Mouse (Mus musculus) embryonic facial prominence, embryonic 12.5 days (tissue): ENCODE data around the gene Tanc2. TPM values are rescaled to one million over a fixed set of nuclear protein-coding genes. Genes with fewer than 3 reads are reported as not detected.

ENCODE experiments used
- ATAC-seq: fragments of 200-750 bp; cut with Nextera tagmentation; 2 replicates; pipeline ENCODE4 v1.8.0; 2017; ENCODE audit not compliant: insufficient number of reproducible peaks, insufficient read depth, low FRiP score, low TSS enrichment
- H3K27ac ChIP-seq: fragments of 300-500 bp; sonication (generic); 2 replicates; pipeline ENCODE4 v1.5.1; 2016; ENCODE audit warnings: mild to moderate bottlenecking
- H3K27me3 ChIP-seq: fragments of 300-500 bp; sonication (generic); 2 replicates; pipeline ENCODE4 v1.6.1; 2016; ENCODE audit warnings: mild to moderate bottlenecking, moderate library complexity
- H3K36me3 ChIP-seq: fragments of 300-500 bp; sonication (generic); 2 replicates; pipeline ENCODE4 v1.6.1; 2016; ENCODE audit warnings: mild to moderate bottlenecking
- H3K4me1 ChIP-seq: fragments of 300-500 bp; sonication (generic); 2 replicates; pipeline ENCODE4 v1.6.1; 2016
- H3K4me2 ChIP-seq: fragments of 300-500 bp; sonication (generic); replicated peaks from 2 replicates; pipeline ENCODE4 v1.6.1; 2016; ENCODE audit warnings: mild to moderate bottlenecking, moderate library complexity
- H3K4me3 ChIP-seq: fragments of 300-500 bp; sonication (generic); 2 replicates; pipeline ENCODE4 v1.5.1; 2016; ENCODE audit warnings: mild to moderate bottlenecking
- H3K9ac ChIP-seq: fragments of 300-500 bp; sonication (generic); 2 replicates; pipeline ENCODE4 v1.6.1; 2016; ENCODE audit warnings: mild to moderate bottlenecking, moderate library complexity
- H3K9me3 ChIP-seq: fragments of 300-500 bp; sonication (generic); 2 replicates; pipeline ENCODE4 v1.6.1; 2016; ENCODE audit warnings: mild to moderate bottlenecking, moderate library complexity
- WGBS: fragments of 180-500 bp; shearing (Covaris S2); methylation state at CpG from one replicate; pipeline ENCODE4 v1.1.7; 2016; 5-methylcytosine and 5-hydroxymethylcytosine counted together
- polyA plus RNA-seq: library from polyadenylated mRNA; unstranded; fragments of >200 nt; fragmentation: Nextera tagmentation; extraction: Ambion mirVana; gene quantifications from 2 replicates; pipeline ENCODE4 v1.2.1, GENCODE M21; 2016

Gene Tanc2
- polyA plus RNA-seq: 11.4 and 12.9 TPM in 2 replicates

DNA sequence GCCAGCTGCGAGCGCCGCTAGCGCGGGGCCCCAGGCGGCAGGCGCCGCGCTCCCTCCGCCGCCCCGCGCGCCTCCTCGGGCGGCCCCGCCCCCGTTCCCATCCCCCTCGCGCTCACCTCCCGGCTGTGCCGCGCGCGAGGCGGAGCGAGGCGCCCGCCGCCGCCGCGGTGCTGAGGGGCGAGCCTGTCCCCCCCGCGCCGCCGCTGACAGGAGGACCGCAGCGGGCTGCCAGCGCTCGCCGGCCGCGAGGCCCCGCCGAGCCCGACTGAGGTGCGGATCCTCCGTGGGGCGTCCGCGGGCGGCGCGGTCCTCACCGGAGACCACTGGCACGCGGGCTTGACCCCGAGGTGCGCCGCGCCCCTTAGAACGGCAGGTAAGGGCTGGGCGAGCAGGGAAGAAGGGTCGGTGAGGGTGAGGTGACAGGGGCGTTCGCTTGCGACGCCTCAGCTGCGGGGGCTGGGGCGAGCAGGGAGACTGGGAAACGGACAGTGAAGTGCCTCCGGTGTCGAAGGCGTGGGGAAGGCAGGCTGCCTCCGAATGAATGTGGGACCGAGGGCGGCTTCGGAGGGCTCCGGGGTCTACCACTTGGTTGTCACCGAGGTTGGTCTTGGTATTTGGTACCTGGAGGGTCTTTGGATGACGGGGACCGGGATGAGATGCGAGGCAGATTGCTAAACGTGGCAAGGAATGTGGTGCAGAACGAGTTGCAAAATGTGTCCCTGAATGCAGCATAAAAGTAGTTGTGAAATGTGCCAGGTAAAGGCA is at the start of gene Tanc2:
TSS of gene Tanc2 (plus strand) at position 110 of the 765 bp plus-strand sequence.
- Histone ChIP-seq H3K36me3 (no peaks in the 10 kb centered on the region), H3K27ac (peak within 1 kb of the TSS; percentile 91), H3K27me3 (no peaks in the 10 kb centered on the region), H3K4me3 (peak within 1 kb of the TSS; percentile 84), H3K9me3 (no peaks in the 10 kb centered on the region), H3K9ac (peak within 1 kb of the TSS; percentile 94), H3K4me2 (peak within 1 kb of the TSS; percentile 83), H3K4me1 (peaks cover 3% of the 10 kb centered on the region)
- peak; percentile 81 for ATAC-seq
- WGBS: 0% methylated on average over 44 of the region's 87 CpGs

DNA sequence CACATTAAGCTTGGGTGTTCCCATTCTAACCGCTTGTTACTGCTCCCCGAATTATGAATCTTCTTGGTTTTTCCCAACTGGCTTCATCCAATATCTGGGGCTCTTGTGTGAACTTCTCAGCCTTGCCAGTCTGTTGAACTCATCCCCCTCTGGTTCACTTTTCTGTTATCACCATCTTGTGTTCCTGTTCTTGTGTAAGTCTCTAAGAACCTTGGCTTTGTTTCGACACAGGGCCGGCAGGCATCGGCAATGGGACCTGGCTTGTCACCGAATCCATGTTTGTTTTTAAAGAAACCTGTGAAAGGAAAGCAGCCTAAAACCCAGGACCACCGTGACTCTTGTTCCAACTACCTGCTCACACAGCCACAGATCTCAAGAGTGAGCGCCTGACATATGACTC is 49.0 kb upstream of the Tanc2 start:
- H3K4me2 ChIP-seq: no peak overlapping the region
- H3K4me3 ChIP-seq: no peak overlapping the region
- no peak overlapping the region for H3K27ac ChIP-seq
- no peak overlapping the region for H3K9ac ChIP-seq
- 76% methylated on average over 8 of the region's 8 CpGs for WGBS
- peaks cover 8% of the 10 kb centered on the region; the same call in 1 of the 2 replicates for H3K4me1 ChIP-seq
- no peaks in the 10 kb centered on the region for H3K27me3 ChIP-seq
- H3K9me3 ChIP-seq: no peaks in the 10 kb centered on the region
- ATAC-seq: no peak
- H3K36me3 ChIP-seq: no peaks in the 10 kb centered on the region

DNA sequence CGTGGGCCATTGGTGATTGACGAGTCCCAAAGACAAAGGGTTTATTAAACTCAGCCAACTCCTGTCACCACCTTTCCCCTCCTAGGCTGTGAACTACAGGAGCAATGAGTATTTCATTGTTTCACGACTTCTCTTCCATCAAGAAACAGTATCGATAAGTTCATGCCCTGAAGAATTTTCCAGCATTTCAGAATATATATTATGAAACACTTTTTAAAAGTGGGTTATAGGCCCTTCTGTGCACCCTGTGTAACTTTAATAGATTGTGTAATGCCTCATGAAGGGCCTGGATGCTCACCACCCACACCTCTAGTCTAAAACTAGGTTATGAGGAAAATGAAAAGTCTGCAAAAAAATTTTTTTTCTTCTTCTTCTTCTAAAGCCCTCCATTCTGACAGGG is 48.4 kb upstream of the Tanc2 start:
- H3K4me2 ChIP-seq: no peak overlapping the region
- ATAC-seq: no peak
- no peaks in the 10 kb centered on the region for H3K27me3 ChIP-seq
- H3K9me3 ChIP-seq: no peaks in the 10 kb centered on the region
- H3K9ac ChIP-seq: no peak overlapping the region
- no peaks in the 10 kb centered on the region for H3K36me3 ChIP-seq
- peaks cover 12% of the 10 kb centered on the region; the same call in 1 of the 2 replicates for H3K4me1 ChIP-seq
- H3K27ac ChIP-seq: no peak overlapping the region
- WGBS: 70% methylated on average over 4 of the region's 4 CpGs
- H3K4me3 ChIP-seq: no peak overlapping the region

DNA sequence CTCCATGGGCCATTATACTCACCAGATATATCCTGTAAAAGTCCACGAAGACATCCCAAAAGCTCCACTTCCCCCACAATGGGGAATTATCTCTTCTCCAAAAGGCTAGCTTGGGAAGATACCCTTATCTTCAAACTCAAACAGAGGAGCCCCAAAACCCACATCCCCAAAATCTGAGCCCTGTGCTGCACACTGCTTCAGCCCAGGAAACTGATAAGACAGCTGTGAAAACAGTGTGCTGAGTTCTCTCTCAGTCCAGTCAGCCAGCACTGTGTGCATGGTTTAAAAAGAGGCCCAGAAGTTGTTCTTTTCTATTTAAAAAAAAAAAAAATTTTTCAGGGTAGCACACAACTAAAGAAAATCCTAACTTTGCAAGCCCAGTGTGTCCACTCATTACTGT is 47.7 kb upstream of the Tanc2 start:
- no peak for ATAC-seq
- no peak overlapping the region for H3K4me2 ChIP-seq
- WGBS: 40% methylated on average over 1 of the region's 1 CpGs

DNA sequence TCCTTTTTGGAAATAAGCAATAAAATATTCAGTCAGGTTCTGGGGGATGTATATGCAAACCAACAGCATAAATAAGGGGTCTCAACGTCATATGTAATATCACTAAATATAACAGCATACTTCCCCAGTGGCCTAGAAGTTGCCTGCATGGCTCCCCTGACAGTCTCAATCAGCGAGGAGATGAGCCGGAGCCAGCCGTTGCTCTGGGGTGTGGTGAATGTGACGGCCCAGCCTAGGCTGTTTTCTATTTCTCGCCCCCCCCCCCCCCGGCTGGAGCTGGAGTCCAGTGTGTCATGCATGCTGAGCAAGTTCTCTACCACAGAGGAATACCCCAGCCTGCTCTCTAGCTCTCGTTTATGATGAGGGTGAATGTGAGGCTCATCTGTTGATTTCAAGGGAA is 44.0 kb upstream of the Tanc2 start:
- Histone ChIP-seq H3K4me1 (peaks cover 25% of the 10 kb centered on the region; the same call in 1 of the 2 replicates), H3K27me3 (no peaks in the 10 kb centered on the region), H3K27ac (no peak overlapping the region), H3K9me3 (no peaks in the 10 kb centered on the region), H3K9ac (no peak overlapping the region), H3K4me3 (no peak overlapping the region), H3K36me3 (no peaks in the 10 kb centered on the region), H3K4me2 (no peak overlapping the region)
- ATAC-seq: no peak
- WGBS: 30% methylated on average over 8 of the region's 8 CpGs

More for the DNA sequence above, 47.7 kb upstream of the Tanc2 start:
- no peak overlapping the region for H3K27ac ChIP-seq
- H3K9me3 ChIP-seq: no peaks in the 10 kb centered on the region
- no peak overlapping the region for H3K9ac ChIP-seq
- peaks cover 16% of the 10 kb centered on the region; the same call in 1 of the 2 replicates for H3K4me1 ChIP-seq
- no peaks in the 10 kb centered on the region for H3K36me3 ChIP-seq
- no peaks in the 10 kb centered on the region for H3K27me3 ChIP-seq
- H3K4me3 ChIP-seq: no peak overlapping the region

DNA sequence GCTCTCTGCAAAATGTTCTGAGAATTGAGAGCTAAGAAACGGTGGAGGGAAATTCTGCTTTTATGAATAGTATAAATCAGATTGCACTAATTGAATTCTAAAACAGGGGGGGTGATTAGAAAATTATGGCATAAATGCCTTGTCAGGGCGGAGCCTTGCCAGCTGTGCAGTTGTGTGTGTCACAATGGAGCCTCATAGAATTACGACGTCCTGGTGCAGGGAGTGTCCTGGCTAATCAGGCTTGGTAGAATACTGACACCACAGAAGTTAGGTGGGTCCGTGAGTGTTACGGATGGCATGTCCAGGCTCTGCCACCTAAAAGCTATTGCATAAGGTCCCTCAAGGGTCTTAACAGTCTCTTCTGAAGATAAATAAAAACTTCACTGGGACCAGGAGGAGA is 43.4 kb upstream of the Tanc2 start:
- H3K9me3 ChIP-seq: no peaks in the 10 kb centered on the region
- H3K27ac ChIP-seq: no peak overlapping the region
- 65% methylated on average over 6 of the region's 6 CpGs for WGBS
- no peak overlapping the region for H3K9ac ChIP-seq
- H3K27me3 ChIP-seq: no peaks in the 10 kb centered on the region
- peaks cover 25% of the 10 kb centered on the region; the same call in 1 of the 2 replicates for H3K4me1 ChIP-seq
- H3K4me3 ChIP-seq: no peak overlapping the region
- H3K4me2 ChIP-seq: no peak overlapping the region
- H3K36me3 ChIP-seq: no peaks in the 10 kb centered on the region
- ATAC-seq: no peak

DNA sequence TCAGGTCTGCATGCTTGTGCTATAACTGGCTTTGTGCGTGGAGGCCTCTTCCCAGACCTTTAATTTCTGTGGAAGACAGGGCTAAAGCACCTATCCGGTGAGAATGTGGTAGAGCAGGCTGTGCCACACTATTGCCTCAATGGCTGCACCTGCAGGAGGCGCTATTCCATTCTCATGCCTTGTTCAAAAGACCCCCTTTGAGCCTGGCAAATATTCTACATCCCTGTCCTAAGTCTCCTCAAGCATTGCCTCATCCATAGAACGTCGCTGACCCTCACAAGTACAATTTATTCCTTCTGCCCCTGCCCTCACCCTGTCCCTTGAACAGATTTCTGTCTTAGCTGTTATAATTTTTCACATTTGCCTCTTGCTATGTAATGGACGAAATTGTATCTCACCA is 41.4 kb upstream of the Tanc2 start:
- ATAC-seq: no peak
- no peak overlapping the region for H3K9ac ChIP-seq
- H3K4me3 ChIP-seq: no peak overlapping the region
- H3K36me3 ChIP-seq: no peaks in the 10 kb centered on the region
- H3K9me3 ChIP-seq: no peaks in the 10 kb centered on the region
- peaks cover 26% of the 10 kb centered on the region for H3K4me1 ChIP-seq
- H3K4me2 ChIP-seq: no peak overlapping the region
- WGBS: 80% methylated on average over 6 of the region's 6 CpGs
- H3K27me3 ChIP-seq: no peaks in the 10 kb centered on the region
- no peak overlapping the region for H3K27ac ChIP-seq

DNA sequence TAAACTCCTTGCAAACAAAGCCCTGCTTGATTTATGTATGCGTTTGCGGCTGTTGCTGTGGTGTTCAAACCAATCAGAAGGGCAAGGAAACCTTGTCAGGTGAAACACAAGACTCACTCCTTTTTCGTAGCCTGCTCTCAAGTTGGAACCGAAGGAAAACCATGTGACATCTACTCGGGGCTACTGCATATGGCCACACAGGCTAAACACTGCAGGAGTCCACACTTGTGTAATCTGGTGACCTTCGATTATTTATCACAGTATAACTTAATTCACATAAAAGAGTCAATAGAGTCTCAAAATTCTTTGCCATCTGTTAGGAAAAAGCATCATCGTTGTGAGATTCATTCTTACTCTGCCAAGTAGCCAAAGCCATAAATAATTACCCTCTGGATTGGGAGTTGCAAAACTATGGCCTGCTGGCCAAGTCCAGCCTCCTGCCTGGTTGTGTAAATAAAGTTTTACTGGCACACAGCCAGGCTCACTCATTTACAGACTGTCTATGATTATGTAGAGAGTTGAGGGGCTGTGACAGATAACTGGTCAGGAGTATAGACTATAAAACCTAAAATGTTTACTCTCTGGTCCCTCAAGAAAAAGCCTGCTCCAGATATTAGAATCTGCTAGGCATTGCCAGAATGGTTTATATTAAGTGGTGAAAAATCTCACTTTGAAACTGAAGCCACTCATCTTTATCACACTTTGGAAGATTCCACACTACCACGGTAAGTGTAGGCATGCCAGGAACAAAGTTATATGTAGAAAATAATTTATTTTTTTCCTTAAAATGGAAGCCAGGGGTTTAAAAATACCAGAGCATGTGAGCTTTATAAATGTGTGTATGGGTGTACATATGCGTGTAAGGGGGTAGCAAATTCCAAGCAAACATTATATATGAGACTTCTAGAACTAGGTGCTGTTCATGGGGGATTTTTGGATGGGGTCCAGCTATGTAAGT is 40.3 kb upstream of the Tanc2 start:
- Histone ChIP-seq H3K4me3 (no peak overlapping the region), H3K9me3 (no peaks in the 10 kb centered on the region), H3K36me3 (no peaks in the 10 kb centered on the region), H3K27me3 (no peaks in the 10 kb centered on the region), H3K27ac (no peak overlapping the region), H3K9ac (no peak overlapping the region), H3K4me1 (peaks cover 26% of the 10 kb centered on the region), H3K4me2 (no peak overlapping the region)
- no peak for ATAC-seq
- WGBS: 85% methylated on average over 9 of the region's 9 CpGs

DNA sequence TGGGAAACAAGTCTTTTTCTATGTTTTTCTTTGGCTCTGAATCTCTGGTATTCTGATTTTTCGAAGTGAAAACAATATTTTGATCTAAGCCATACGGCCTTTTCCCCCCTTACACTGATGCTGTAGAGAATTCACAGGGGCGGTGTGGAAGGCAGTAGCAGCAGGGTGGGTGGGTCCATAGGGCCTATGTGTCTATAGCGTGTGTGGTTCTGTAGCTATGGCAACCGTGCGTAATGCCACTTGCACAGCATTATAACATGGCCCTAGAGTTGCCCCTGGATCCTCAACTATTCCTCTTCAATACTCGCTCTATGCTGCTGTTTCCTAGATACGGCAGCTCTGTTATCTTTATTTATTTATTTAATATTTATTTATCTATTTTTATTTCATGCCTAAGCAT is 32.5 kb upstream of the Tanc2 start:
- Histone ChIP-seq H3K9me3 (no peaks in the 10 kb centered on the region), H3K27ac (no peak overlapping the region), H3K27me3 (no peaks in the 10 kb centered on the region), H3K36me3 (no peaks in the 10 kb centered on the region), H3K4me2 (no peak overlapping the region), H3K9ac (no peak overlapping the region), H3K4me1 (peaks cover 7% of the 10 kb centered on the region), H3K4me3 (no peak overlapping the region)
- ATAC-seq: no peak
- 70% methylated on average over 8 of the region's 8 CpGs for WGBS

DNA sequence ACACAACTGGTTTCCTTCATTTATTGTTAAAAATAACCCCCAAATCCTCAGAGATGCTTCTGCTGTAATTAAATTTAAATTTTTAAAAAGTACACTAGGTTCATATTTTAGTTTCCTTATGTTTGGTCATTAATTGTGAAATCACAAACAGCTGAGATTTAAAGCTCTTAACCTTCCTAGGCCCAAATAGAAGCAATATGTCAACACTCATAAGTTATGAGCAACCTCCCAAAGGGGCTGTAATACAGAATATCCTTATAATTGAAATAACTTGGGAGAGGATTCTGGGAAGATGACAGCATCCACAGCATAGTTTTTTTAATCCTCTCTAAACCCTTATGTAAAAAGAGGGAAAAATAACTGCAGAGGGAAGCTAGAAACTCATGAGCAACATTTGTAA is 31.7 kb upstream of the Tanc2 start:
- no peak for ATAC-seq
- Histone ChIP-seq H3K4me3 (no peak overlapping the region), H3K9ac (no peak overlapping the region), H3K4me1 (peaks cover 4% of the 10 kb centered on the region), H3K36me3 (no peaks in the 10 kb centered on the region), H3K4me2 (no peak overlapping the region), H3K9me3 (no peaks in the 10 kb centered on the region), H3K27ac (no peak overlapping the region), H3K27me3 (no peaks in the 10 kb centered on the region)

DNA sequence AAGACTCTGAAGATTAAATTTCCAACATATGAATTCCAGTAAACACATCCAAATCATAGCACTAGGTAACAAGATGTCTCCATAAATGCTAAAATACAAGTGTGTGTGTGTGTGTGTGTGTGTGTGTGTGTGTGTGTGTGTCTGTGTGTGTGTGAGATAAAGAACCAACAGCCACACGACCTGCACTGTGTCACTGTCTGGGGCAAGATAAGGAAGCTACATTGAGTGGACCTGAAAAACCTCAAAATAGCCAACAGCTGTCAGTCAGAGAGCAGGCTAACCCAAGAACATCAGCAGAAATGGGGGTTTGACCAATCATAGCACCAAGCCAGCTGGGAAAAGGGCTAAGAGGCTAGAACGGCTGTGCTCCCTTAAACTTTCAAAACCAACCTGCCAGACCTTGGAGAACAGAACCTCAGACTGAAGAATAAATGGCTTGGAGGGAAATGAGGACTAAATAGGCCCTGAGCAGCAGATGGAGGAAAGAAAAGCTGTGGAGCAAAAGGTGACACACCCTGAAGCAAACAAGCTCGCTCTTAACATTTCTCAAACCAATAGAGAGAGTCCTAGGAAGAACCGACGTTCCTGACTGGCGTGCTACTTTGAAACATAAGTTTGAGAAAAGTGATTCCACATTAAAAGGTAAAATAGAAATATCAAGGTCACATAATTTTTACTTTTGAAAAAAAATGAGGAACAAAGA is 30.8 kb upstream of the Tanc2 start:
- Histone ChIP-seq H3K27me3 (no peaks in the 10 kb centered on the region), H3K4me1 (peaks cover 4% of the 10 kb centered on the region), H3K4me2 (no peak overlapping the region), H3K27ac (no peak overlapping the region), H3K4me3 (no peak overlapping the region), H3K9me3 (no peaks in the 10 kb centered on the region), H3K36me3 (no peaks in the 10 kb centered on the region), H3K9ac (no peak overlapping the region)
- no peak for ATAC-seq
- 78% methylated on average over 6 of the region's 6 CpGs for WGBS
